Mouse (Mus musculus) lung, adult 18-20 months (tissue): ENCODE measurements around the gene Snrnp27.

Experiments used
- DNase-seq, 2 experiments: peaks; one replicate each; pipeline ENCODE4 v3.0.0; 2022; ENCODE audit warnings: mixed read lengths in 2 of 2

Gene Snrnp27

GRCm38 (mm10) chr6:86683872-86684654 lies at the start of gene Snrnp27:
Gene Snrnp27, minus strand, starts transcription at chr6:86684522.
- DNase-seq, result peak; percentile 91

DNA sequence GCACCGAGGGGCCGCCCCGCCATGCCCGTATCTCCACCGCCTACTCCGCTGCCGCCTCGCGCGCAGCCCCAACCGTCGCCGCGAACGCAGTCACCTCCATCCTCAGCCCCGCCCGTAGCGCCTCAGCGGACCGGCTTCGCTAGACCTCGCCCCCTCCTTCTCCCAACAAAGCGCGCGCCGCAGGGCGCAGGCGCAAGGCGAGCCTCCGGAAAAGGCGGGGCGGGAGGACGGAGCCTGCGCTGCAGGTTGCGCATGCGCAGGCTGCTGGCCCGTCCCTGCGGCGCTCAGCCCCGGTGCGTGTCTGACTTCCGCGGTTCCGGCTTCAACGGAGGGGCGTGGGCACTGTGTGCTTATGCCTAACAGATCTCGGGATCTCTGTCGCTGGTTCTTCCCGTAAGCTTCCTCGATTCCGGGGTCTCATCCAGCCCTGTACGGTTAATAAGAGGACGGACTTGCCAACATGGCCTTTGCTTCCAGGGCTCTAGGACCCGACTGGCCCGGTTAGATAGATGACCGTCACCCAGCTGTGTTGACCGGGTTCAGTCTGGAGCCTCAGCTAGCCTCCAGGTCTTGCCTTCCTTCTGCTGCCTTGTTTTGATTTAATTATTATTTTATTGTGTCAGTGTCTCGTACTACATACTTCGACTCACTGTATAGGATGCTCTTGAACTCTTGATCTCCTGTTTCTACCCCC lies 49.0 kb upstream of the Snrnp27 start, which contains the start of gene Gmcl1:
Gmcl1 (minus strand) TSS at position 201 of the 694 bp plus-strand sequence.
- peak; percentile 93 to 96 for DNase-seq

GRCm38 (mm10) chr6:86732276-86733173 lies 48.2 kb upstream of the Snrnp27 start:
- DNase-seq, result peak in 1 of 2 experiments; percentile 34

- DNase-seq, result no peak
Measured at GRCm38 (mm10) chr6:86728711-86729110, 44.4 kb upstream of the Snrnp27 start.

- DNase-seq, result no peak
Measured at GRCm38 (mm10) chr6:86721977-86722376, 37.7 kb upstream of the Snrnp27 start.

- DNase-seq, result no peak
Measured at GRCm38 (mm10) chr6:86708072-86708774, 23.9 kb upstream of the Snrnp27 start.

DNA sequence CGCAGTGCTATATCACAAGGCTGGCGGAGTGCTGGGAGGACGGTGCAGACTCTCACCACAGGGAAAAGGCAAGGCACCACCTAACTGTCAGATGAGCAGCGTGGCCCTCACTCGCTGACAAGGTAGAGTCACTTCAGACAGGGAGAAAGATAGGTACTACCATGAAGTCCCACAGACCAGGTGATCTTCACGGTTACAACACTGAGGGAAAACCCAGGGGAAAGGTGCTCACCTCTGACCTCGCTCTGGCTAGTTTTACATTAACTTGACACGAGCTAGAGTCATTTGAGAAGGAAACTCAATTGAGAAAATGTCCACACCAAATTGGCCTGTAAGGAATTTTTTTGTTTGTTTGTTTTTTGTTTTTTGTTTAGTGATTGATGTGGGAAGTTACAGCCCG lies 18.3 kb upstream of the Snrnp27 start:
- no peak for DNase-seq

DNA sequence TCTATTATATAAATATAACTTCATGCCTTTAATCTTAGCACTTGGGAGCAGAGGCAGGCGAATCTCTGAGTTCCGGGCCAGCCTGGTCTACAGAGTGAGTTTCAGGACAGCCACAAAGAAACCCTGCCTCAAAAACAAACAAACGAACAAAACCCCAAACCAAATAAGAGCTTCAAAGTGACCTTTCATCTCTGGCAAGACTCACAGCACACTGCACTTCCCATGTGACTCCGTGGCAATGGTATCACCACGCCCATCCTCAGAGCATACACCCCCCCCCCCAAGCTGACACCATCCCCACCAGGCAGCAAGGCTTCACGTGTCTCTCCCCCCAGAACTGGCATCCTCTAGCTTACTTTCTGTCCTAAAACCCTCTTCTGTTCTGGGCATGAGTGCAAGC lies 13.6 kb upstream of the Snrnp27 start:
- DNase-seq, result no peak

DNA sequence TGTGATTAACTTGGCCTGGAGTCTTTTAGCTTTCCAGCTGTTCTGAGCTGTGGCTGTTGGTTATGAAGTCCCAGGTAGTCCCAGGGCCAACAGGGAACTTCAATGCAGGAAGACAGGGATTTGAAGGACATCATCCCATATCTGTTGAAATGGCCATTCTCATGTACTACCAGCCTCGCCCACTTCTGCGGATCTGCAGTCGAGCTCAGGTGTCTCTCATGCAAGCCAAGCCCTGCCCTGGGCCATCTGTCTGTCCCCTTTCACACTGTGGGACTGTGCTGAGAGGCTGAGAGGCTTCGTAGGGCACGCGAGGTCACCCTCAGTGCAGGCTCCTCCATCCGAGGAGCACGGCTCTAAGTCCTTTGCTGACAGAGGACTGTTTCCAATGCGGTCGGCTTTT lies 11.9 kb upstream of the Snrnp27 start:
- no peak for DNase-seq

GRCm38 (mm10) chr6:86694465-86694864 lies 10.1 kb upstream of the Snrnp27 start:
- peak; percentile 33 to 47 for DNase-seq

- no peak for DNase-seq
Measured at GRCm38 (mm10) chr6:86689671-86690070, 5.3 kb upstream of the Snrnp27 start.

DNA sequence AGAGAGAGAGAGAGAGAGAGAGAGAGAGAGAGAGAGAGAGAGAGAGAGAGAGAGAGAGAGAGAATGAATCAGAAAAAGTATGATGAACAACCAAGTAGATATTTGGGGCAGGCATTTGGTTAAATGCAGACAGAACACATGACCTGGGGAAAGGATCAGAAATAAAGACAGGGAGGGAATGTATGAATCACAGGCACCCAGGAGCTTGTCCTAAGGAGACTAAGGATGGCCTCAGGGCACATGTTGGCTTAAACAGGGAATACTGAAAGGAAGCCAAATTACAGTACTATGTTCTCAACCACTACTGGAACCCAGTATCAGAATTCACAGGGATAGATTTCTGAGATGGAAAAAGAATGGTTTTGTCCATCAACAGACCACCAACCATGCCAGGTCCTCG lies 2.6 kb upstream of the Snrnp27 start:
- no peak for DNase-seq

GRCm38 (mm10) chr6:86684655-86685011 lies 311 bp upstream of the Snrnp27 start:
- no peak for DNase-seq

GRCm38 (mm10) chr6:86681289-86681688 lies 3.0 kb downstream of the Snrnp27 start:
- DNase-seq, result no peak

DNA sequence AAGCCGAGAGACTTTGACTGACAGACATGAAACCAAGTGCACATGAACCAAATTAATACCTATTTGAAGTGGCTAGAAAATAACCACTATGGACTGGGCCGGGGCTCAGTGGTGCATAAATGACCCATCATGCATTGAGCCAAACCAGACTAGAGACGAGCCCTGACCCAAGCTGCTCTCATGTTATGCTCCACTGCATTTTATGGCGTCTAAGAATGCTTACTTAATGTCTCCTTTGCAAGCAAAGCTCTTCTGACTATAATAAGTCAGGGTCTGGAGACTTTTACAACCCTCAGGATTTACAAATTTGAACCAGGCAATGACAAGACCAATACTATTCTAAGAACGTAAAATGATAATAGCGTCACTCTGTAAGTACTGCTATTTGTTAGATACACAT lies 6.0 kb downstream of the Snrnp27 start:
- DNase-seq, result no peak

- DNase-seq, result peak; percentile 45 to 72
Measured at GRCm38 (mm10) chr6:86670873-86671272, 13.4 kb downstream of the Snrnp27 start.

DNA sequence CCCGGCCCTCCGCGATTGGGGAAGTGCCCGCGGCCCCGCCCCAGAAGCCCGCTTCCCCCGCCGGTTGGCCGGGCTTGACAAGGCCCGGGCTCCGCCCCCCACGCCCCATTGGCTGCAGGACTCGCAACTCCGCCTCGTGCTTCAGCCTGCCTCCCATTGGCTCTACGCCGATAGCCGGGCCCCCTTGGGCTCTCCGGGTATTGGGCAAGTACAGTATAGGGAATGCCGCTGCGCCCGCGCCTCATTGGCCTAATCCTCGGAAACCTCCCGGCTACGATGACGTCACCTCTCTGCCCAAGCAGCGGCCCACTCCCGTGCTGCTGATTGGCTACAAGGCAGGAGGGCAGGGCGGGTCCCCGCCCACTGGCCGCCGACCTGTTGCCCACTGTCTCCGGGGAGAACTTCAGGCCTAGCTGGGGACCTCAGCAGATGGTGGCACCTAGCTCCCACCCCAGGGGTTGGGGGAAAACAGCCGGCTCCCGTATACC lies 15.0 kb downstream of the Snrnp27 start:
- DNase-seq, result peak; percentile 100

- no peak for DNase-seq
Measured at GRCm38 (mm10) chr6:86668580-86669239, 15.6 kb downstream of the Snrnp27 start, which contains the start of gene Mxd1. Gene Mxd1, minus strand, starts transcription at chr6:86669161.

- DNase-seq, result no peak
Measured at GRCm38 (mm10) chr6:86667061-86667460, 17.3 kb downstream of the Snrnp27 start.

DNA sequence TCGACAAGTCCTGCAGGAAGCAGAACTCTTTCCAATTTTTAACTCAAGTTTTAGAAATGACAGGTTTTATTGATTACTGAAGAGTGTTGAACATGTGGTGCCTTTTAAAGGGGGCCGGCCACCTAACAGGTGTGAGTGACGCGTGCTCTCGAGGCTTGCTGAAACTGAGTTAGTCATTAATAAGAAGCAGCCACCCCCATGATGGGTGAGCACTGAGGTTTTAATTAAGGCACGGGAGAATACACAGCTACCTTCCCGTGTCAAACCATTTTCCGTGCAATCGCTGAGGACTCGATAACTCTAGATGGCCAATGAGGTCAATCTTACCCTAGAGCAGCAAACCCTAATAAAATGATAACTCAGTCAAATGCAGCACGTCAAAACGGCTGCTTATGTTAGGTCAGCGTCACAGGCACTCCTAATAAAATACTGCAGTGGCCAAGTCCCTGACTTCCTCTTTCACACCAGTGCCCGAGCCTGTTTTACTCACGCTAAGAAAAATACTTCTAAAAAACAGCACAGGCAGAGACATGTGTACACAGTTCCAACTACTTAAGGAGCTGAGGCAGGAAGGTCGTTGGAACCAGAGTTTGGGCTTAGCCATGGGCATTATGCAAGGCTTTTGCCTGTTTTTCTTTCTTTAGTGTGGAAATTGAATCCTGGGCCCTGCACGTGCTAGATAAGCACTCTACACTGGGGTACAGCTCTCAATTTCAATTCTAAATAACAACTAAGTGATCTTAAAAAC lies 18.6 kb downstream of the Snrnp27 start:
- DNase-seq, result no peak

DNA sequence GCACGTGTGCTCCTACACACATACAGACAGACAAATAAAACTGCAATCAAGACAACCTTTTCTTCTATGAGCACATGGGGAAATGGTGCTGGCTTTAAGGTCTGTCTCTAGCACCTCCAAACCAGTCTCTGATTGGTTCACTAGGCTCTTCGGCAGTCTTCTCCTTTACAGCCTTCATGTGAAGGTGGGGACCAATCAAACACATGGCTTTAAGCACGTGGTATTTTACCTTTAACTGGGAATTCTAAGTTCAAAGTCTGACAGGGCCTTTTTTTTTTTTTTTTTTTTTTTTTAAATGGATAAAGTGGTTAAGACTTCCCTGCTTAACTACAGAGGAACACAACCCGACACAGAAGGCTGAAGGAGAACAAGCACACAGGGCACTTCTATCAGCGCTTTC lies 19.2 kb downstream of the Snrnp27 start:
- no peak for DNase-seq
